Mouse (Mus musculus) cortical plate, adult 2 months (tissue): Measurements from ENCODE around the gene Tas1r1. TPM values are rescaled to one million over a fixed set of nuclear protein-coding genes. Genes with fewer than 3 reads are reported as not detected.

Experiments
- H3K27ac ChIP-seq: fragments of 200-500 bp; 2 replicates; pipeline ENCODE4 v1.5.1; 2012; ENCODE audit warnings: low read length, control low read depth, inconsistent platforms; ENCODE audit not compliant: insufficient read depth
- H3K4me1 ChIP-seq: fragments of 200-500 bp; 2 replicates; pipeline ENCODE4 v1.6.1; 2011; ENCODE audit warnings: low read length; ENCODE audit not compliant: control insufficient read depth, insufficient read depth
- H3K4me3 ChIP-seq: fragments of 200-500 bp; 2 replicates; pipeline ENCODE4 v1.5.1; 2011; ENCODE audit warnings: mild to moderate bottlenecking, low read length, control low read depth; ENCODE audit not compliant: insufficient read depth
- CTCF ChIP-seq: fragments of 200-500 bp; IDR thresholded peaks from 2 replicates; pipeline ENCODE4 v1.5.1; 2011; ENCODE audit warnings: mild to moderate bottlenecking, control low read depth, low read length; ENCODE audit not compliant: insufficient read depth; ENCODE audit errors: extremely low read depth
- POLR2A ChIP-seq: fragments of 200-500 bp; IDR thresholded peaks from 2 replicates; pipeline ENCODE4 v1.6.1; 2011; ENCODE audit warnings: mild to moderate bottlenecking, low read length, control low read depth; ENCODE audit not compliant: insufficient read depth; ENCODE audit errors: extremely low read depth
- polyA plus RNA-seq: library from polyadenylated mRNA; depleted of rRNA; stranded (reverse); fragments of >200 nt; gene quantifications from 2 replicates; pipeline ENCODE4 v1.2.3, GENCODE M21; 2012

The Tas1r1 gene
- polyA plus RNA-seq, 1 experiment: 0.23 TPM

DNA sequence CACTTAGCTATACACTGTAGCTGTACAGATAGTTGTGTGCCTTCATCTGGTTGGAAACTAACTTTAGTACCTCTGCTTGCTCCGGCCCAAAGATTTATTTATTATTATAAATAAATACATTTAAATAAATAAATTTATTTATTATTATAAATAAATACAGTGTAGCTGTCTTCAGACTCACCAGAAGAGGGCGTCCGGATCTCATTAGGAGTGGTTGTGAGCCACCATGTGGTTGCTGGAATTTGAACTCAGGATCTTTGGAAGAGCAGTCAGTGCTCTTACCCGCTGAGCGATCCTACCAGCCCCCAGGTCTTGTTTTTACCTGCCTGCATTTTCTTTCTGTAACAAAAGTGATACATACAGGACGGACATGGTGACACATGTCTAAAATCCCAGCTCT is 32.2 kb downstream of the Tas1r1 start:
- no peak overlapping the region for H3K27ac ChIP-seq
- peaks cover 1% of the 10 kb centered on the region for H3K4me1 ChIP-seq
- no peak for TF ChIP-seq CTCF
- TF ChIP-seq POLR2A: no peak
- no peak overlapping the region for H3K4me3 ChIP-seq

DNA sequence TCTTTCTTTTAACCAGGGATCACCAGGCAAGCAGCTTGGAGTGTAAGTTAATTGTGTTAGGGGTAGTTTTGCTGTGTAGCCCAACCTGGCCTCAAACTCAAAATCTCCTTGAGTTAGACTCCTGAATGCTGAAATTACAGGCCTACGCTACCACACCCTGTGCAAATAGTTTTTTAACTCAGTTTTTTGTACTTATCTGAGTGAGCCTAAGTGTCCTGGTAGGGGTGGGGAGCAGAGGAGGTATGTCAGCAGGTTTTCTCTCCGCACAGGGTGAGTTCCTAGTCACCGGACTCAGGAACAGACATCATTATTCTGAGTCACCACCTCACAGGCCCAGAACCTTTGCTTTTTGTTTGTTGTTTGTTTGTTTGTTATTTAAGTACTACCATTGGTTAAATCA is 36.3 kb downstream of the Tas1r1 start:
- Histone ChIP-seq H3K4me1 (peaks cover 3% of the 10 kb centered on the region; the same call in 1 of the 2 replicates), H3K27ac (no peak overlapping the region), H3K4me3 (no peak overlapping the region)
- TF ChIP-seq POLR2A: no peak
- TF ChIP-seq CTCF: no peak

DNA sequence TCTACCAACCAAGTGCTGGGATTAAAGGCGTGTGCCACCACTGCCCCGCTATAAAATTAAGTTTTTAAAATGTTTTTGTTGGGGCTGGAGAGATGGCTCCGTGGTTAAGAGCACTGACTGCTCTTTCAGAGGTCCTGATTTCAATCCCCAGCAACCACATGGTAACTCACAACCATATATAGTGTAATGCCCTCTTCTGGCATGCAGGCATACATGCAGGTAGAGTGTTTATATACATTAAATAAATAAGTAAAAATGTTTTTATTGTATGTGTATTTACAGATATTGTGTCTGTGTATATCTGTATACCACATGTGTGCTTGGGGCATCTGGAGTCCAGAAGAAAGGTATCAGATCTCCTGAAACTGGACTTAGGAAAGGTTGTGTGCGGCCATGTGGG is 37.0 kb downstream of the Tas1r1 start:
- TF ChIP-seq POLR2A: no peak
- no peak for TF ChIP-seq CTCF
- H3K4me3 ChIP-seq: no peak overlapping the region
- H3K4me1 ChIP-seq: peaks cover 3% of the 10 kb centered on the region; the same call in 1 of the 2 replicates
- no peak overlapping the region for H3K27ac ChIP-seq

DNA sequence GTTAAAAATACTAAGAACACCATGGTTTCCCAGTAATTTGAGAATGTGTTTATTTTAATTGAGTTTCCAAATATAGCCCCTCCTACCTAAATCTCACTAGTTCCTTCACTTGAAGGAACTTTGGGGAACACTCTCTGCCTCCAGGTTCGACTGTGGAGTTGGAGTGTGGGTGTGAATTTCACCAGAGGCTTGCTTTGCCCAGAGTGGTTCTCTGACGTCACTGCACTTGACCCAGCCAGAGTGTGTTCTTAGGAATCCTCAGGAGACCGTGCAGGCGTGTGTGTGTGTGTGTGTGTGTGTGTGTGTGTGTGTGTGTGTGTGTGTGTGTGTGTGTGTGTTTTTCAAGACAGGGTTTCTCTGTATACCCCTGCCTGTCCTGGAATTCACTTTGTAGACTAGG is 37.5 kb downstream of the Tas1r1 start:
- TF ChIP-seq POLR2A: no peak
- no peak for TF ChIP-seq CTCF
- Histone ChIP-seq H3K4me3 (no peak overlapping the region), H3K4me1 (peaks cover 3% of the 10 kb centered on the region; the same call in 1 of the 2 replicates), H3K27ac (no peak overlapping the region)

DNA sequence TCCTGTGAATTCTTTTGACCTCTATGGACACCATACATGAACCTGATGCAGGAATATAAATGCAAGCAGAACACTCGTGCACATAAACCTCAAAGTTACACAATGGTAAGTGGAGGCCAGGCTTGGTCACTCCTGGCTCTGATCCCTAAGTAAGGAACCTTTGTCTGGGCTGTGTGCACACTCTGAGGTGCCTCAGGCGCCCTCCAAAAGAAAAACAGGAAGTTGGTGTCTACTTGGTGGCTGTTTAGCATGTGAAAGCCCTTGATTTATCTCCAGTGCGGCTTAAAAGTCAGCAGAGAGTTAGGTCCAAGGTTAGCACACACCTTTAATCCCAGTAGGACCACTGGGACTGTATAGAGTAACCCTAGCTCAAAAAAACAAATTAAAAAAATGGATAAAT is 38.9 kb downstream of the Tas1r1 start:
- no peak for TF ChIP-seq POLR2A
- no peak for TF ChIP-seq CTCF
- Histone ChIP-seq H3K4me3 (no peak overlapping the region), H3K27ac (no peak overlapping the region), H3K4me1 (peaks cover 3% of the 10 kb centered on the region; the same call in 1 of the 2 replicates)

DNA sequence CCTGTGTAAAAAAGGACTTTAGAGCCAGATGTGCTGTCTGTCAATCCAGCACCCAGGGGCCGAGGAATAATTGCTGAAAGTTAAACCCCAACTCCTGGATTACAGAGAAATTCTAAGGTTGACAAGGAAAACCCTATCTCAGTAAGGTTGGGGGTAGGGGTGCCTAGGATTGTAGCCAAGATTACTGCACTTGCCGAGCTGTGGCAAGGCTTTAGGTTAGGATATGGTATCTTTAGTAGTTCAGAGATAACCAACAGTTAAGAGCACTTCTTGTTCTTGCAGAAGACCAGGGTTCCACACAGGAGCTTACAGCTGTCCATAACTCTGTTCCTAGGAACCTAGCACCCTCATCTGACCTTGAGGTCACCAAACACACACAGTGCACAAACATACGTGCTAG is 40.7 kb downstream of the Tas1r1 start:
- no peak overlapping the region for H3K4me3 ChIP-seq

DNA sequence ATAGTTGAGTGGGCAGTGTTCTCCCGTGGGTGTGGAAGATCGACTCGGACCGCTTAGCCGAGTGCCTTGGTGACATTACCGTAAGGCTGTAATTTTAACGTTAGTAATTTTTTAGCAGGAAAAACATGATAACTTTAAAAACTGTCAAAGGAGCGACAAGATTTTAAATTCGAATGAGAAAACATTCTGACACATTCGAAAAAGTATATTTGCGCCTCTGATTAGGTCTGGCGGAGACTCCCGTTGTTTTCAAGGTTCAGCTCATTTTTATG is 41.5 kb downstream of the Tas1r1 start:
- H3K4me3 ChIP-seq: peak overlapping the region; percentile 87
- peak overlapping the region; percentile 88 for H3K27ac ChIP-seq
- H3K4me1 ChIP-seq: peaks cover 3% of the 10 kb centered on the region; the same call in 1 of the 2 replicates
- no peak for TF ChIP-seq CTCF
- no peak for TF ChIP-seq POLR2A

More for the DNA sequence above, 40.7 kb downstream of the Tas1r1 start:
- TF ChIP-seq POLR2A (no peak), CTCF (no peak)
- Histone ChIP-seq H3K27ac (no peak overlapping the region), H3K4me1 (peaks cover 3% of the 10 kb centered on the region; the same call in 1 of the 2 replicates)

DNA sequence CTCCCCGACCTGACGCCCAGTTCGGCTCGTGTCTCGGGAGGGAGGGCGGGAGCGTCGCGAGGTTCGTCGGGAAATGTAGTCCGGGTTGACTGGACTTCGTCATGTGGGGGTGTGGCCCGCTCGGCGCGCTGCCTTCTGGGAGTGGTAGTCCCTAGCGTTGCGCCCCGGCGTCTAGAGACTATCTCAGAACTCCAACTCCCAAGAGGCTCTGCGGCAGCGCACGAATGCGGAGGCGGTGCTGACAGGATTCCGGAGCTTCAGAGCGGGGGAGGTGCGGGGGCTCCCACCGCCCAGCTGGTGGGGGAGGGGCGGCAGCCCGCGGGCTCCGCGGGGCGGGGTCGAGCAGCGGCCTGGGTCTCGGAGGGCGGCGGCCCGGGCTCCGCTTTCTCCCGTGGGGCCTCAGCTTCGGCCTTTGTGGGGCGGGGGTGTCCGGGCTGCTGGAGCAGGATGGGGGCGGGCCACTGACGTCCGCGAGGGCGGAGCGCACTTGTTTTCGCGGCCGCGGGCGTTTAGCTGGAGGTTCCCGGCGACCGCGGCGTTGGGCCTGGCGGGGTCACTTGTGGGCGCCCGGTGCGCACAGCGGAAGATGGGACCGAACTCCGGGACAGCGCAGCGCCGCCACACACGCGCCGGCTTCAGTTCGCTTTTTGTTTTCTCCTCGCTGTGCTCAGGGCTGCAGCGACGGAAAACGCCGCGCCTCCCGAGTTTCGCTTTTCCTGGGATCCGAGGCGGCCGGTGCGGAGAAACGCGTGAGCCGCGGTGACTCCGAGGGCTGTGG is 42.0 kb downstream of the Tas1r1 start, which contains the start of gene Phf13:
Phf13 (minus strand) TSS at position 86 of the 778 bp plus-strand sequence.
- TF ChIP-seq CTCF (no peak), POLR2A (peak; percentile 31; the same call in 1 of the 2 replicates)
- Histone ChIP-seq H3K4me1 (peaks cover 3% of the 10 kb centered on the region; the same call in 1 of the 2 replicates), H3K27ac (peak within 1 kb of the TSS; percentile 88), H3K4me3 (peak within 1 kb of the TSS; percentile 87)

DNA sequence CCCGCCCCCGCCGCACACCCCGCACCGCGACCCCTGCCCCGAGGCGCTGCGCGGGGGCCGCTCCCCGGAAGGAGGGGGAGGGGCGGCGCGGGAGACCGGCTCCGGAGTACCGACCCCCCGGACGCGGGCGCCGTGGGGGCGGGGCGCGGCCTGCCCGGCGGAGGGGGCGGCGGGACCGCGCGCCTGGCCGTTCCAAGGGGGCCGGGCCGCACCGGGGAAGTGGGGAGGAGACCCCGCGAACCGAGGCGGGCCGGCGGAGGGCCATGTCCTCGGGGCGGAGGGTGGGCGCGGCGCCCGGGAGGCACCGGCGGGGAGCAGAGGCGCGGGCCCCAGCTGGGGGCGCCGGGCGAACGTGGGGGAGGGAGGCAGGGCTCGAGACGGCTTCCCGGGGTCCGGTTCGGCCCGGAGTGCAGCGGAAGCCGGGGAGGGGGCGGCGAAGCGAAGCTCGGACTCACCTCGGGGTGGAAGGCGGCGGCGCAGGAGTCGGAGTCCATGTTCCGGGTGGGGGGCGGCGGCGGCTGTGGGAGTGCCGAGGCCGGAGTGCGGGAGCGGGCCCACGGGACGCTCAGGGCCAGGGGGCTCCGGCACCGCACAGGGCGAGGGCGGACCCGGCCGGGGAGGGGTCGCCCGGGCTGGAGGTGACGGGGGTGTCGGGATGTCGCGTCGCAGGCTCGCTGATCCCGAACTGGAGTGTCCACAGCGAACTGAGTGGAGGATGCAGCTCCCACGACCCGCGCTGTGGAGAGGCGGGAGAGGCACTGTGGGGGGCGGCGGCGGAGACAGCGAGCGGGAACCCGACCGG is 42.8 kb downstream of the Tas1r1 start:
- Histone ChIP-seq H3K27ac (no peak overlapping the region), H3K4me1 (peaks cover 3% of the 10 kb centered on the region; the same call in 1 of the 2 replicates), H3K4me3 (peak overlapping the region; percentile 87)
- no peak for TF ChIP-seq CTCF
- no peak for TF ChIP-seq POLR2A
